ENCODE assay signal across 16 mouse cellular contexts in genomic region chr3:21489547-21489946, GRCm38 (mm10).
"Had no signal": no experiment of that assay in that cellular context is flagged by ENCODE, and none has a peak within 500 bp of the region (broad histone marks: within the 10 kb centered on the region; RNA-seq: fewer than 3 reads in every experiment).

No protein-coding gene starts in this region.

- H3K27ac ChIP-seq: lung, embryonic 15.5 days; macrophage; midbrain, embryonic 13.5 days; midbrain, embryonic 15.5 days; neural tube, embryonic 12.5 days; stomach, embryonic 15.5 days; stomach, postnatal 0 days had no signal

- H3K4me1 ChIP-seq: lung, embryonic 15.5 days; megakaryocyte, embryonic 14.5 days; neural tube, embryonic 12.5 days; stomach, embryonic 15.5 days had no signal

- DNase-seq: liver, postnatal 0 days; lung, adult 2 months; lung, postnatal 14 days; lung, postnatal 36 days; thymus, adult 18-20 months; thymus, postnatal 14 days; thymus, postnatal 36 days had no signal

- H3K4me3 ChIP-seq: lung, embryonic 15.5 days; megakaryocyte, embryonic 14.5 days; midbrain, embryonic 13.5 days; midbrain, embryonic 15.5 days; neural tube, embryonic 12.5 days; stomach, embryonic 15.5 days had no signal

- ATAC-seq: liver, postnatal 0 days; lung, postnatal 0 days; midbrain, embryonic 13.5 days; midbrain, embryonic 15.5 days had no signal
